8 mouse cellular contexts compared by ENCODE assay signal in genomic region chrX:81070210-81070803, GRCm38 (mm10). TPM values are rescaled to one million over a fixed set of nuclear protein-coding genes. Genes with fewer than 3 reads are reported as not detected.
DNase-seq lines count a peak whose midpoint lies in the region; ATAC-seq lines count a peak whose summit lies in the region.

TSS of gene Tmem47 (plus strand) at chrX:81070698.

- no peaks in the 10 kb centered on the region for H3K36me3 ChIP-seq in hindbrain, embryonic 11.5 days (ENCODE audit: control insufficient read depth, insufficient read depth, low read length)

- H3K4me1 ChIP-seq in hindbrain, embryonic 11.5 days (replicated peaks; ENCODE audit: control insufficient read depth, insufficient read depth, low read length) = no peaks in the 10 kb centered on the region

- no peaks in the 10 kb centered on the region for H3K27me3 ChIP-seq in hindbrain, embryonic 11.5 days (ENCODE audit: control insufficient read depth, insufficient read depth, low read length)

- 5% methylated on average over 35 of the region's 39 CpGs for WGBS in hindbrain, embryonic 11.5 days

- H3K4me3 ChIP-seq in hindbrain, embryonic 11.5 days (ENCODE audit: low read depth, low read length) = peak within 1 kb of the TSS; percentile 67

- peak within 1 kb of the TSS; percentile 82 for H3K27ac ChIP-seq in hindbrain, embryonic 11.5 days (ENCODE audit: low read depth, low read length)

- peak within 1 kb of the TSS; percentile 33 for H3K4me2 ChIP-seq in hindbrain, embryonic 11.5 days (replicated peaks; ENCODE audit: low read depth, low read length)

- ATAC-seq in hindbrain, embryonic 11.5 days (ENCODE audit: low FRiP score) = peak; percentile 96

- no peaks in the 10 kb centered on the region for H3K9me3 ChIP-seq in hindbrain, embryonic 11.5 days (ENCODE audit: control insufficient read depth, low read length)

- DNase-seq in adrenal gland, adult (ENCODE audit: inconsistent age in 2 of 2, low spot score in 1 of 2) = peak; percentile 75 to 89
- DNase-seq in cerebellum, postnatal 14 days = peak; percentile 73 to 77
- peak; percentile 22 to 26 for DNase-seq in frontal cortex, postnatal 25 days (ENCODE audit: low spot score in 2 of 2)
- DNase-seq in hindbrain, embryonic 11.5 days (ENCODE audit: low spot score) = peak; percentile 84
- DNase-seq in layer of hippocampus, postnatal 25 days (ENCODE audit: extremely low spot score in 1 of 2, low spot score in 1 of 2) = peak; percentile 45 to 61
- DNase-seq in lung, postnatal 10 days = peak; percentile 75
- DNase-seq in right cerebral cortex, adult 18-20 months = peak; percentile 65
- no peak for DNase-seq in spleen, postnatal 14 days (ENCODE audit: low spot score in 2 of 2)

- peak within 1 kb of the TSS; percentile 66 for H3K9ac ChIP-seq in hindbrain, embryonic 11.5 days (ENCODE audit: low read depth, low read length)

RNA-seq across cellular contexts. Expression of gene Tmem47, which starts in this region (rescaled TPM):
- polyA plus RNA-seq in hindbrain, embryonic 11.5 days (2014; fragmentation: Nextera tagmentation; extraction: Ambion mirVana) = 52.8 and 59.3 TPM in 2 replicates
- 10 to 100 TPM; 93.7 to 98.2 TPM for total RNA-seq in layer of hippocampus, postnatal 25 days (2021)

Comparison
In these comparisons a context has a peak if more than half of its experiments do, and no peak if none do; other contexts are left out.
1. DNase-seq: peak in adrenal gland, adult (2 of 2), cerebellum, postnatal 14 days (2 of 2), frontal cortex, postnatal 25 days (2 of 2), hindbrain, embryonic 11.5 days (single experiment), layer of hippocampus, postnatal 25 days (2 of 2), lung, postnatal 10 days (single experiment) and right cerebral cortex, adult 18-20 months (single experiment); none in spleen, postnatal 14 days (0 of 2).